Mouse (Mus musculus) limb, embryonic 10.5 days (tissue): ENCODE data around the gene Lman2. TPM values are rescaled to one million over a fixed set of nuclear protein-coding genes. Genes with fewer than 3 reads are reported as not detected.

Experiments used
- DNase-seq: peaks from one replicate; pipeline ENCODE4 v3.0.0-alpha.2; 2017; ENCODE audit warnings: low spot score
- H3K27ac ChIP-seq: fragments of 300-500 bp; sonication (generic); 2 replicates; pipeline ENCODE4 v1.5.1; 2016; ENCODE audit warnings: mild to moderate bottlenecking
- H3K27me3 ChIP-seq: fragments of 300-500 bp; sonication (generic); 2 replicates; pipeline ENCODE4 v1.6.1; 2016; ENCODE audit warnings: low read depth, mild to moderate bottlenecking; ENCODE audit not compliant: poor library complexity, severe bottlenecking
- H3K36me3 ChIP-seq: fragments of 300-500 bp; sonication (generic); 2 replicates; pipeline ENCODE4 v1.6.1; 2016; ENCODE audit warnings: mild to moderate bottlenecking, moderate library complexity
- H3K4me1 ChIP-seq: fragments of 300-500 bp; sonication (generic); 2 replicates; pipeline ENCODE4 v1.6.1; 2016
- H3K4me3 ChIP-seq: fragments of 300-500 bp; sonication (generic); 2 replicates; pipeline ENCODE4 v1.5.1; 2016; ENCODE audit warnings: mild to moderate bottlenecking, moderate library complexity
- H3K9me3 ChIP-seq: fragments of 300-500 bp; sonication (generic); replicated peaks from 2 replicates; pipeline ENCODE4 v1.6.1; 2016; ENCODE audit warnings: mild to moderate bottlenecking
- WGBS: fragments of 180-500 bp; shearing (Covaris S2); methylation state at CpG from one replicate; pipeline ENCODE4 v1.1.7; 2016; 5-methylcytosine and 5-hydroxymethylcytosine counted together
- polyA plus RNA-seq: library from polyadenylated mRNA; unstranded; fragments of >200 nt; fragmentation: Nextera tagmentation; extraction: Ambion mirVana; gene quantifications from 2 replicates; pipeline ENCODE4 v1.2.1, GENCODE M21; 2016

Gene Lman2
- polyA plus RNA-seq, 1 experiment from 2014 or later: 113 TPM

GRCm38 (mm10) chr13:55329683-55330566, 32.7 kb downstream of the Lman2 start, which contains the start of gene Mxd3:
TSS of gene Mxd3 (minus strand) at chr13:55329823.
- peak within 1 kb of the TSS; percentile 97 for H3K27ac ChIP-seq
- peaks cover 5% of the 10 kb centered on the region; the same call in 1 of the 2 replicates for H3K27me3 ChIP-seq
- H3K36me3 ChIP-seq: peaks cover 20% of the 10 kb centered on the region
- whole genome bisulfite sequencing: under 1% methylated on average over 81 of the region's 82 CpGs
- peak within 1 kb of the TSS; percentile 76 for H3K4me3 ChIP-seq
- H3K9me3 ChIP-seq: no peaks in the 10 kb centered on the region
- peak; percentile 95 for DNase-seq
- H3K4me1 ChIP-seq: peaks cover 37% of the 10 kb centered on the region

GRCm38 (mm10) chr13:55329109-55329682, 33.4 kb downstream of the Lman2 start:
- under 1% methylated on average over 28 of the region's 29 CpGs for WGBS
- Histone ChIP-seq H3K4me1 (peaks cover 37% of the 10 kb centered on the region), H3K36me3 (peaks cover 26% of the 10 kb centered on the region), H3K9me3 (no peaks in the 10 kb centered on the region), H3K4me3 (peak overlapping the region; percentile 76), H3K27ac (peak overlapping the region; percentile 97), H3K27me3 (peaks cover 5% of the 10 kb centered on the region; the same call in 1 of the 2 replicates)
- DNase-seq: no peak

- 86% methylated on average over 4 of the region's 4 CpGs for WGBS
- no peaks in the 10 kb centered on the region for H3K9me3 ChIP-seq
- peaks cover 32% of the 10 kb centered on the region for H3K36me3 ChIP-seq
- peaks cover 37% of the 10 kb centered on the region for H3K4me1 ChIP-seq
- DNase-seq: no peak
- peak overlapping the region; percentile 76 for H3K4me3 ChIP-seq
- H3K27ac ChIP-seq: 0 out of 2 replicates have a peak overlapping the region, but pooled peaks have one; percentile 97
- H3K27me3 ChIP-seq: peaks cover 5% of the 10 kb centered on the region; the same call in 1 of the 2 replicates
These were observed 33.9 kb downstream of the Lman2 start for GRCm38 (mm10) chr13:55328641-55329040.

- 81% methylated on average over 6 of the region's 6 CpGs for WGBS
- H3K27ac ChIP-seq: peak overlapping the region; percentile 28; the same call in 1 of the 2 replicates
These were observed 34.4 kb downstream of the Lman2 start for GRCm38 (mm10) chr13:55328171-55328570.

GRCm38 (mm10) chr13:55327633-55328032, 35.0 kb downstream of the Lman2 start:
- Histone ChIP-seq H3K27me3 (peaks cover 5% of the 10 kb centered on the region; the same call in 1 of the 2 replicates), H3K4me3 (peak overlapping the region; percentile 76), H3K36me3 (peaks cover 40% of the 10 kb centered on the region), H3K9me3 (no peaks in the 10 kb centered on the region), H3K27ac (peak overlapping the region; percentile 6; the same call in 1 of the 2 replicates), H3K4me1 (peaks cover 46% of the 10 kb centered on the region)
- WGBS: 39% methylated on average over 8 of the region's 8 CpGs
- peak; percentile 86 for DNase-seq

More at GRCm38 (mm10) chr13:55328171-55328570, 34.4 kb downstream of the Lman2 start:
- H3K4me1 ChIP-seq: peaks cover 41% of the 10 kb centered on the region
- no peaks in the 10 kb centered on the region for H3K9me3 ChIP-seq
- no peak for DNase-seq
- peak overlapping the region; percentile 76 for H3K4me3 ChIP-seq
- peaks cover 36% of the 10 kb centered on the region for H3K36me3 ChIP-seq
- H3K27me3 ChIP-seq: peaks cover 5% of the 10 kb centered on the region; the same call in 1 of the 2 replicates

- H3K4me3 ChIP-seq: no peak overlapping the region
- no peak overlapping the region for H3K27ac ChIP-seq
- peaks cover 40% of the 10 kb centered on the region for H3K36me3 ChIP-seq
- 64% methylated on average over 4 of the region's 4 CpGs for WGBS
- H3K4me1 ChIP-seq: peaks cover 49% of the 10 kb centered on the region
- H3K27me3 ChIP-seq: peaks cover 5% of the 10 kb centered on the region; the same call in 1 of the 2 replicates
- no peak for DNase-seq
- H3K9me3 ChIP-seq: no peaks in the 10 kb centered on the region
These were observed 35.4 kb downstream of the Lman2 start for GRCm38 (mm10) chr13:55327169-55327568.

GRCm38 (mm10) chr13:55325596-55325995, 37.0 kb downstream of the Lman2 start:
- peaks cover 5% of the 10 kb centered on the region; the same call in 1 of the 2 replicates for H3K27me3 ChIP-seq
- no peaks in the 10 kb centered on the region for H3K9me3 ChIP-seq
- no peak overlapping the region for H3K27ac ChIP-seq
- WGBS: 84% methylated on average over 11 of the region's 11 CpGs
- H3K36me3 ChIP-seq: peaks cover 43% of the 10 kb centered on the region
- peaks cover 52% of the 10 kb centered on the region for H3K4me1 ChIP-seq
- no peak overlapping the region for H3K4me3 ChIP-seq
- DNase-seq: no peak

- H3K4me1 ChIP-seq: peaks cover 31% of the 10 kb centered on the region
- peaks cover 76% of the 10 kb centered on the region for H3K36me3 ChIP-seq
- WGBS: 3% methylated on average over 31 of the region's 31 CpGs
- no peaks in the 10 kb centered on the region for H3K9me3 ChIP-seq
- H3K27me3 ChIP-seq: no peaks in the 10 kb centered on the region
- DNase-seq: no peak
- H3K27ac ChIP-seq: peak overlapping the region; percentile 93
- peak overlapping the region; percentile 96 for H3K4me3 ChIP-seq
These were observed 40.3 kb downstream of the Lman2 start for GRCm38 (mm10) chr13:55322130-55322825.

- Histone ChIP-seq H3K4me3 (peak within 1 kb of the TSS; percentile 96), H3K27me3 (no peaks in the 10 kb centered on the region), H3K9me3 (no peaks in the 10 kb centered on the region), H3K27ac (peak within 1 kb of the TSS; percentile 93), H3K4me1 (peaks cover 31% of the 10 kb centered on the region), H3K36me3 (peaks cover 78% of the 10 kb centered on the region)
- DNase-seq: peak; percentile 95
- under 1% methylated on average over 73 of the region's 73 CpGs for WGBS
These were observed 41.0 kb downstream of the Lman2 start, which contains the start of gene Rab24 for GRCm38 (mm10) chr13:55321434-55322129. TSS of gene Rab24 (minus strand) at chr13:55321946.

GRCm38 (mm10) chr13:55319931-55320533, 42.6 kb downstream of the Lman2 start, which contains the start of gene Prelid1:
TSS of gene Prelid1 (plus strand) at chr13:55320500.
- Histone ChIP-seq H3K27ac (peak within 1 kb of the TSS; percentile 93), H3K27me3 (no peaks in the 10 kb centered on the region), H3K4me3 (peak within 1 kb of the TSS; percentile 96), H3K36me3 (peaks cover 80% of the 10 kb centered on the region), H3K9me3 (no peaks in the 10 kb centered on the region), H3K4me1 (peaks cover 27% of the 10 kb centered on the region)
- DNase-seq: no peak
- 83% methylated on average over 4 of the region's 4 CpGs for WGBS

GRCm38 (mm10) chr13:55318351-55318750, 44.2 kb downstream of the Lman2 start:
- Histone ChIP-seq H3K27ac (no peak overlapping the region), H3K27me3 (no peaks in the 10 kb centered on the region), H3K4me3 (no peak overlapping the region), H3K9me3 (no peaks in the 10 kb centered on the region), H3K4me1 (peaks cover 25% of the 10 kb centered on the region), H3K36me3 (peaks cover 81% of the 10 kb centered on the region)
- 86% methylated on average over 3 of the region's 3 CpGs for WGBS
- DNase-seq: no peak
